Mouse (Mus musculus) yolk sac, embryonic 10.5 days (tissue): ENCODE data around the gene Glis3.

ENCODE experiments used
- DNase-seq: peaks from one replicate; pipeline ENCODE4 v3.0.0-alpha.2; 2017; ENCODE audit warnings: low spot score

The Glis3 gene

DNA sequence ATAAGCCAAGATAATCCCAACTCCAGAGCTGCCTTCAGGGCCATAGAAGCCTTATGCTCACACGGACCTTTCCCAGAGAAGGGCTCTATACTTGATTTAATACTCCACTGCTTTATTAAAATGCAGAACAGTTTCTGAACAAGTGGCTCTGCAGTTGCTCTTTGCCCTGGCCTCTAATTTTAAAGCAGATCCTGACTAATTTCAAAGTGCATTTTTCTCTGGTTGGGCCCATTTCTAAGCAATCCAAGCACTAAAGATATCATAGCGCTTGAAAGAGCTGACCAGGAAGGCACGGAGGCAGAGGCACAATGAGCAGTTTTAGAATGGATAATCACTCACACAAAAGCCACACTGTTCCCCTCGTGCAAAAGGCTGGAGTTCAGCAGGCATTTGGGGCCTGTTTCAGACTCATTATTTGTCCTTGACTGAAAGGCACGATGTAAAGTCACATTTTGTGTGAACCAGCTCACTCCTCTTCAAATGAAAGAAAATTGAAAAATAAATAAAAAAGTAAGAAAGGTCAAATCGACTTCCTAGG lies 202.5 kb downstream of the Glis3 start:
- no peak for DNase-seq

DNA sequence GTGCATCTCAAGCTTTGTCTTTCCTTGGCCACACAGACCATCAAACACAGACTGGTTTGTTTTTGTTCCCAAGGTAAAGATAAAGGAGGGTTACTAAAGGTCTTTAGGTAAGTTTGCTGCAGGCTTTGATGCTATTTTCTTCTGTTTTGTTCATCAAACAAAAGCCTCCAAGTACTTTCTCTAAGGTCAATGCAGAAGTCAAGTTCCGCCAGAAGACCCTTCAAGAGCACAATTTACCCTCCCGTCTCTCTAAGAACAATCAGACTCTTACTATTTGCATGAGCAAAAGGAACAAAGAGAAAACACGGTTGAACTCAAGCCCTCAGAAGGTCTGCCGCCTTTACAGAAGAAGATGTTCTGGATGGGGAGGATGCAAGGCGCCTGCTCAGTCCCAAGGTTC lies 206.3 kb downstream of the Glis3 start:
- DNase-seq, result no peak

DNA sequence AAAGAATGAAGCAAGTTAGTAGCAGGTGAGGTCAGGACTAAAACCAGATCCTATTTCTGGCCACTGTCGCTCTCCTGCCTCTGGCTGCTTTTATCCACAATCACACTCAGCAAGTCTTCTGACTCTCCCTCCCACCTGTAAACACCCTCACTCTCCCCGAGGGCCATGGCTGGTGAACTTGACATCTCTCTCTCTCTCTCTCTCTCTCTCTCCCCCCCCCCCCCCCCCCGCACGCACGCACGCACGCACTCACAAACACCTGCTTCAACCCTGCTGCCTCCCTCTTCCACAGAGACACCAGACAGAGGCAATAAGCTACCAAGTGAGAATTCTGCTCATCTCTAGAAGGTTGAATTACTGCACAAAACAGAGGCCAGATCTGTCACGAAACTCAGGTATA lies 208.7 kb downstream of the Glis3 start:
- no peak for DNase-seq

DNA sequence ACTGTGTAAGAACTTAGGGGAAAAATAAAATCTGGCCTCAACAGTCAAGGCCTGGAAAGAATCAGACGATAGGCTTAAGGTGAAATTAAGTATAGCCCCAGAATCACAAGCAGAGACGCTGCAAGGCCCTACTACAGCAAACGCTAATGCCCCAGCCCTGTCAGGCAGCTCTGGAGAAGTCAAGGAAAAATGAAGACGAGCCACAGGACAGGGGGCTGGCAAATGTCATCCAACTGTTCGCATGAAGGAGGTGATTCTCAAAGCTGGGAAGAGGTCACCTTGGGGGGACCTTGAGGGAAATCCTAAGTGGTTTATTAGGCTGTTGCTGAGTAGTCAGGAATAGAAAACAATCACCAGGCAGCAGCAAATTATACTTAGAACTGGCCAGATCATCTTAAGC lies 214.1 kb downstream of the Glis3 start:
- no peak for DNase-seq

DNA sequence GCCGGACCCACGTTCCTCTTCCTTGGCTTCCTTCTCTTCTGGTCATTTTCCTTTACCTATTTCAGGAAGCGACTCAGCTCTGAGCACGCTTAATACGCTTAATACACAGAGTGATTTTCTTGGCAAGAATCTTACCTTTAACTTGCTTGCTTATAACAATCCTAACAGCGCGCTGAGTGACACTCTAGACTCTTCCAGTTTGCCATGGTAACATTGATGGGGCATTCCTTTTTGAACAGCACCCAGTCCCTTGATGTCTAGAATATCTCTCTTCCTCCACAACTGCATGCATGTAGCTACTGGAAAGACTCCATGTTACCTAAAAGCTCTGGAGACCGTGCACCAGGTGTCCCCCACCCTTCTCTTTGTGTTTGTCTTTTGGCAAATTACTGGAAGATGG lies 225.5 kb downstream of the Glis3 start:
- DNase-seq, result no peak

DNA sequence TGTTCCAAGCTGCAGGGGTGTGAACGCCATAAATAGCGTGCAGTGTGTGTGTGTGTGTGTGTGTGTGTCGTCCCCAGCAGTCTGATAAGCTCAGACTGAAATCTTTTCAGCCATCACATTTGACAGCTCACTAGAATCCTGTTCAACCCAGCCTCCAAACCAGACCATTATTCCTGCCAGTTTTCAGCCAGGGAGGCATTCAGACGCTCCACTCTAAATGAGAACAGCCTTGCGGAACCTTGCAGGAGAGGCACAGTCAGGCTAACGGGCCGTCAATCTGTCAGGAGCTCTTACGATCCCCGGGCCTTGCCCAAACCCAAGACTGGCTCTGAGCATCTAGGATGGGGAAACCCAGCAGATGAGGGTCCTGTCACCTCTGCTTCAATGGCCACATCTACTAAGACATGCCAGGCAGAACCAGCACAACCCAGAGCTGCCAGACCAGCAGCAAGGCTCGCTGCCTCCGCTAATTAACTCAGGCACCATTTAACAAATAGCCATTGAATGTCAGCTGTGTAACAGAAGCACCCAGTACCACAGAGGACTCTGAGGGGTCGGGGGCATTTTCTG lies 226.8 kb downstream of the Glis3 start:
- DNase-seq, result no peak

DNA sequence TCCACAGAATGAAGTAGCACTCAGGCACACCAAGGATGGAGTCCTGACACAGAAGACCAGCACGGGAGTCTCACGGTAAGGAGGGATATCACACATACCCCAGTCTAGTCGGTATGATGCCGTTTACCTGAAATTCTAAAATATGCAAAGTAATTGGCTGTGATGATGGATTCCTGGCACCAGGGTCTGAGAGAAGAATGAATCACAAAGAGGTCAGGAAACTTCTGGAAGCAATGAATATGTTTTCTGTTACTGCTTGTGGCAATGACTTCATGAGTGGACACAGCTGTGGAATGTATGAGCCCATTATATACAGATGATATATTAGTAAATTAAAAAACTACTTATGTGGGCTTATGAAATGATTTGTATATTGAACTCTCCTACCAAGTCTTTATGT lies 231.1 kb downstream of the Glis3 start:
- no peak for DNase-seq

DNA sequence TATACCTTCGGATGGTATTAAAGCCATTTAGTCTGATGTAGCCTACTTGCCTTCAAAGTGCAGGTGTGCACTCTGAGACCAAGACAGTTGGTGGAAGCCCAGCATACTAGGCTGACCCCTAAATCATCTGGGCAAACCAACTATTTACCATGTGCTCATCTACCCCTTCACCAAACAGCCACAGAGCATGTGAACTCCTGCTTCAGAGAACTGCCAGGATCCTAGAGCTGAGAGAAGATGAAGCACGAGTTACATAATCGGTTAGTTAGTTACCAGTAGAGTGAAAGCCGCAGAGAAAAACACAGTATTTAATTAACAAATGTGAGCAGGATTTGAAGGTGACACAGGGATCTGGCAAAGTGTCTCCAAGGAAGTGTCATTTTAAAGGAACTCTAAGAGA lies 237.7 kb downstream of the Glis3 start:
- DNase-seq, result no peak

DNA sequence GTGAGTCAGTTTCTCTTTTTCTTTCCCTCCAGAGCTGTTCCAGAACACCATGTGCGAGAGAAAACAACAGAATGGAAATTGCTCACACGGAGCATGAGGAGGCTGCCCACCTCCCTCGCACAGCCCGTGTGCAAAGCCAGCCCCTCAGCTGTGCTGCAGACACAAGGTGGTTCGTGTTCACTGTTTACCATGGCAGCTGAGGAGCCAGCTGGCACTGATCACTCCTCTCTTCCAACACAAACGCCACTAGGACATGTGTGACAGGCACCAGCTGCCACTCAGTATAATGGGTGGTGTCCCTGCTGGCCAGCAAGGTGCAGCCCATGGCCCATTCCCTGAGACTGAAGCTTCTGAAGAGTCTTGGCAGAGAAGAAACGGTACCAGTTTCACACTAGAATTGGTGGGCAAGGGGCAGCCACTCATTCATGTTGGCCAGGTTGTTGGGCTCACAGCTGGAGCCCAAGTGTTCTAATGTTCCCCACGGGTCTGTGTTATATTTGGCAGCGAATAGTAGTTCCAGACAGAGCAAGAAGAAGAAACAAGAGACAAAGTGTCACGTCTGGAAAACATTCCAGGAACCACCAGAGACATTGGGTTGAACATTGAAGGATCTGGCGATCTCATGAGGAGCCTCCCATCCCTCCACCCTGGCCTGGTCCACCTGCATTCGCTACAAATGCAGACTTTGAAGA lies 243.3 kb downstream of the Glis3 start:
- DNase-seq, result no peak

DNA sequence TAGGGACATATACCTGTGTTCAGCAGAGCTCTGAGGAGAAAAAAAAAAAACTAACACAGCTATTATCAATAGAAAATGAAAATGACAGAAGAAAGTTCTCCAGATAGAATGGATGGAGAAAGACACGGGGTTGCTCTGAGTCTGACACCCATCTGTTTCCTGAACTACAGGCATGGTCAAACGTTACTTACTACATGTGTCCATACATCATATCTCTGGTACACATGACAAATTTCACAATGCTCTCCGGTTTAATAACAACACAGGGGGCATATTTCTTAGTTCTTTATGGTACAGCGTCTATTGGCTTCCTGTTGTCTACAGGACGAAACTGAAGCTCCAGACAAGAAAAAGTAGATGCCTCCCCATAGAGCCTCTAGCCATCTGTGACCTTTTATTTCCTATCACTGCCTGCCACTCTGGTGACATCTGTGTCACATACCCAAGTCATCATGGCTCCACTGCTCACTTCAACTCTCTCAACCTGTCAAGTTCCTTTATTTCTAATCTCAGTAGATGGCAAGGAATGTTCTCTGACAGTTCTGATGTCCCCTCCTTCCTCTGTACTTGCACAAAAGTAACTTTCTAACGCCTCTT lies 251.6 kb downstream of the Glis3 start:
- no peak for DNase-seq

DNA sequence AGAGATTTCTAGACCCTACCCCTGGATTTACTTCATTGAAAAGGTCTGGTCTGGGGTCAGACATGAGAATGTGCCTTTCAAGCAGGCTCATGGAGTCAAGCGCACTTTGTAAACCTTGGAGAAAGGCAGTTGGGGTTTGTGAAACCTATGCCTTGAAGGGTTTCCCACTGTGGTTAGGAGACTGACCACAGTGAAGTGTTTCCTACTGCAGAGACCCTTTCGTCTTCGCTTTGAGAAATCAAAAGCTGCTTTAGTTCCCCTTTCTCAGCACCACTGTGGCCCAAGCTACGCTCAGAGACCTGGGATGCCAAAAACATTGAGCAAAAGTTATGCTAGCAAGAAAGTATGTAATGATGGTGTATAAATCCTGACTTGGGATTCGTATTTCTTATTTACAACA lies 255.7 kb downstream of the Glis3 start:
- DNase-seq, result no peak

DNA sequence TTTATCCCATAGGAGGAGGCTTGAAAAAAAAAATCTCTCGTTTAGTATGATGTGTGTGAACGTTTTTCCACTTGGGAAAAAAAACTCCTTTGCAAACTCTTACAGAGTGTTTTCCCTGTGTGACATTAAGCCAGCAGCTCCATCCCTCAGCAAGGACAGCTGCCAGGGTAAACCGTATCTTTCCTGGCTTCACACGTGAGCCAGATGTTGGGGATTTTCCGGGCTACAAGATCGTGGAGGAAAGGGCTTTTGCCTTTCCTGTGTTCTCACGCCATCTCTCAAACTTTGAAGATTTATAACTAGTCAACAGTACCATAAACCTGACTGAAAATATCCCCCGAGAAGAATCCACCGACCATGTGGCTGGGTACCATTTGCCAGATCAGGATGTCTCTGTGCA lies 256.9 kb downstream of the Glis3 start:
- no peak for DNase-seq

DNA sequence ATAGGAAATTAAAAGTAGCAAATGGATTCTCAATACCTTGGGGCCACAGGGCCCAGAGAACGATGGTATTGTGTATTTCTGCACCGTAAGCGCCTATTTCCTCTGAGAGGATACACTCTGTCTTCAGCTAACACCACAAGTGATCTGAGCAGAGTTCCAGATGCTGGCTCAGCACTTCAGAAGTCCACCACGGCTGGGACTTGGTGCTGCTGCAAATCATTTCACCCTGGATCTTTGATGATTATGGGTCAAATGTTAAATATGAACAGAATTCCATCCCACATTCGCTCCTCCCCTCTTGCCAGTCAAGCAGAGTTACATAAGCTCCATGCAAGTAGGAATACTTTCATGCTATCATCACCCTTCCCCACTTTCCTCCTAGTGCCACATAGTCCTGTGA lies 263.8 kb downstream of the Glis3 start:
- no peak for DNase-seq

DNA sequence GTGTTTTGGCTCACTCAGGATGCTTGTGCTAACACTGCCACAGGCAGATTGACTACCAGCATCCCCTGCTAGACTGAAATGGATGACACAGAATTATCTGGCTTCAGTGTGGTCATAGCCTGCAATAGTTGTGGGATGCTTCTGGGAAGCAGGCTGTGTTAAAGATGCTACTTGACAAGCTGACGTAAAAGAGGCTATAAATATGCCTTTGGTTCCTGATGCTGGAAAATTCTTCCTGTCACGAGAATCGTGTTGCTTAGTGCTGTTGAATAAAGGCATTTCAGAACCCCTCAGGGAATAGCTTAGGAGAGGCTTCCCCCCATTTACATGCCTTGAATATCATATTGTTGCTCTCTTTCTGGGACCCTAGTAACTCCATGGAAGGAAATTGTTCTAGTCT lies 271.1 kb downstream of the Glis3 start:
- DNase-seq, result no peak

DNA sequence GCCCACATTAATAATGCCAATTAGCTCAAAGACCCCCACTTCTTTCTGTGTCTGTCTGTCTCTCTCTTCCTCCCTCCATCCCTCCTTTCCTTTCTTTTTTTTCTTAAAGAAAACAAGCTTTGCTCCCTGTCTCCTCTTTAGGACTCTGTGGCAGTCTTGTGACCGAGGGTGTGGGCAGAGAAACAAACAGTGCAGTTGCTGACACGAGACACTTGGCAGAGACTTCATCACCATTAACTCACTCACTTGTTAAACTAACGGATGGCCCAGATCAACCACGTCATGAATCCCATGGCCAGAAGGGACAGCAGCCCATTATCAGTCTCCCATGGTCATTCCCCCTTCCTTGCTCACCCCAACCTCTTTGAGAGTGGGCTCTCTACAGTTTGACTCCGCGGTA lies 276.9 kb downstream of the Glis3 start:
- no peak for DNase-seq

DNA sequence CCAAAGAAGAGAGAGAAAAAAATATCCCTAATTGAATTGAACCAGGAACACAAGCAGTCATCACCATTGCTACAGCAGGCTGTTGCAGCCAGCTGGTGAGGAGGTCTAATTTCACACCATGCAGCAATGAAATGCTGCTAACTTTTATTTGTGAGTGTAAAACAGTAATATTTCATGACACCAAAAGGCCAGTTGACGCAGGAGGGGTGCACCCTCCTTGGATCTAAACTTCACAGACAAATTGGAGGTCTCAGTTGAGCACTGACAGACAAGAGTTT lies 284.4 kb downstream of the Glis3 start:
- DNase-seq, result no peak

DNA sequence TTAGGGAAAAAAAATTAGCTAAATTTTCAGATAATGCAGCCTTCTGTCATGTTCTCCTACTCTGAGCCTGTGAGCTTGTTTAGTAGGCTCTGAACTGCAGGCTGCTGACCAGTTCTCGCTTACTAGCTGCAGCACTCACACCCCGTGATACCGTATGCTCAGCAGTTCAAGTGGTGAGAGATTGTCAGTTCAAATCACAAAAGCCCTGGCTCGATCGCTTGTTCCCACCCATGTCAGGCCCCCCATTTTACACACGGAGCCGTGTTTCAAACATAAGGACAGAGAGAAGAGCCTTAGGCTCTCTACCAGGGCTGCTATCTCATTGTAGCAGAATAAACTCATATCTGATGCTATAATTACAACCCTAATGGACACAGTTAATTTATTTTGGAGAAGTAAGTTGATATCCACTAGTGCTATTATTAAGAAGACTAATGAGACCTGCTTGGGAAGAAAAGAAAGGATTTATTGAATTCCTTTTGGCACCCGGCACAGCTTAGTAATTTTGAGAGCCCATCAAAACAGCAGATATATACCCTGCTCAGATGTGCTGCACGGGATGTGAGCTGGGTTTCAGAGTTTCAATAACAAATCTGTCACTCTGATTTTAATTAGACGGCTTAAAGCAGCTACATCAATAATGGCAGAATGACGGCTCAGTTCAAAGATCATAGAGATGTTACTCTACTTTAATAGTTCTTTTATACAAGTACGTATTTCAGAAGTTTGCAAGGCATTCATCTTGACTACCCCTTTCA lies 284.9 kb downstream of the Glis3 start:
- no peak for DNase-seq

DNA sequence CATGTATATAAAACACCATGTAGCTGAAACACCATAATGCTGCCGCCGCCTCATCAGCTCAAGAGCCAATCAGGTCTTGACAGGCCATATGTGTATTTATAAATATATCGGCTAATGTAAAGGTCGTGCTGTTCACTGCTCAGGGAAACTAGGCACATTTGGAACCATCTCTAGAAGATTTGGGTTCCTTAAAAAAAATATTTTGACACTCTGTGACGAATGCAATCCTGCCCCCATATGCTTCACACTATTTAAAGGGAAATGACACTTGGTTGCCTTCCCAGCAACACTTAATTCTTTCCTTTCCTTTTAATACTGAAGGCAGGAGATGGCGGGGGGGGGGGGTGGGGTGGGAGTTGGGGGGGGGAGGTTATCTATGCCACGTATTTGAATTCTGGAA lies 286.1 kb downstream of the Glis3 start:
- no peak for DNase-seq

DNA sequence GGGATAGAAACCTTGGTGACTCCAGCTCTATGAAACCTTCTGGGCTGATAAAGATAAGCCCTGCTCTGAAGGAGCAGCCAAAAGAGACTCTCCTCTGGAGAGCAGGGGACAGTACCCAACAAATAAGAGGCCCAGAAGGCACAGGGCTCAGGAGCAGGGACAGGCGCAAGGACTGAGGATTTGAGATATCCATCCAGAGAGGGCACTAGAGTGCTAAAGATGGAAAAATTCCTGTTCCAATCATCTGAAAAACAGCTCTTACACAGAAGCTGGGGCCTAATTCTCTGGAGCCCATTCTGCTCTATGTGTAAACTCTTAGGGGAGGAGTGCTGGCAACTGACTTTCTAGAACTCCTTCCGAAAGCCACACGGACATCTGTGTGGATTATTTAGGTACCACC lies 287.0 kb downstream of the Glis3 start:
- DNase-seq, result no peak

DNA sequence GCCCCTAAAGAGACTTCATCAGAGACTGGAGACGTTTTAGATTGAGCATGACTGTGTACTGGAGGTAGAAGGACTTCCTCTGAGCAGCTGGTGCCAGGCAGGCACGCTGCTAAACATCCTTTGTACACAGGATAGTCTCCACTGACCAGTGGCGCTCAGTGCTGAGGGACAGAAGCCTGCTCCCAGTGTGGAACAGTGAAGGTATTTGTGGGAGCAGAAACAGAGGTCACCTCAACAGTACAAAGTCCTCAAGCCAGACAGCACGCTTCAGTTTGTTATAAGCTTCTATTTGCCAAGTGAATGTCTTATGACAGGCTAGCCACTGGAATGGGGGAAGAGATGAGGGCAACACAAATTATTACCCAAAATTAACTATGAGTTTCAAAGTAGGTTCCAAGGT lies 289.0 kb downstream of the Glis3 start:
- DNase-seq, result no peak

DNA sequence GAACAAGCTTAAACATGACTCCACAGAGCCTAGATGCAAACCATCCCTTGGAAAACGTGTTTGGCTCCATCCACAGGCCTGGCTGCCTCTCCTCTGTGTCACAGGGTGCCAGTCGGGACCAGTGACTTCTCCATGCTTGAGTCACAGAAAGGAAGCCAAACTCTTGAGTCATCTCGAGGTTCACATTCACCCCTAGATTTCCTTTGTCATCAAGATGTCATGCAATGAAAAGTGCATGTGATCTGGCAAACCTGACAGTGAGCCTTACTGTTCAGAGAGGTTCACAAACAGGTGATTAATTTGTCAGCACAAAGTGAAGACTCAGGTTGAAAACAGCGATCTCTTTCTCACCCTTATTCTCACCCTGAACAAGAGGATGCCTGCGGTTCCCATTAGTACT lies 290.7 kb downstream of the Glis3 start:
- DNase-seq, result no peak

DNA sequence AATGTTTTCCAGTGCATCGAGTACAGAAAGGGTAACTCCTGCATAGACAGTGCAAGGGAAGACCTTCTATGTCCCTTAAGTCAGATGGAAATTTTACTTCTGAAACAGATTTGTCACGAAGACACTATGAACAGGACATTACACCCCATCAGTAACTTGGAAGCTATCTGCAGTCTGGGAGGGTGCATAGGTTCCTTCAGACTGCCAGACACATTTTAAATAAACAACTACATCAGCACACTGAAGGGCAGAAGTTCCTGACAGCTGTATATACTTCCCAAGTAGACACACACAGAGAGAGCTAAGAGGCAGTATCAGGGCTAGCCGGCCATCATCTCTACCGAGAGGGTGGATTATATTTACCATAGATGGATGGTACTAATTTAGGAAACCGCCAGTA lies 296.5 kb downstream of the Glis3 start:
- no peak for DNase-seq

DNA sequence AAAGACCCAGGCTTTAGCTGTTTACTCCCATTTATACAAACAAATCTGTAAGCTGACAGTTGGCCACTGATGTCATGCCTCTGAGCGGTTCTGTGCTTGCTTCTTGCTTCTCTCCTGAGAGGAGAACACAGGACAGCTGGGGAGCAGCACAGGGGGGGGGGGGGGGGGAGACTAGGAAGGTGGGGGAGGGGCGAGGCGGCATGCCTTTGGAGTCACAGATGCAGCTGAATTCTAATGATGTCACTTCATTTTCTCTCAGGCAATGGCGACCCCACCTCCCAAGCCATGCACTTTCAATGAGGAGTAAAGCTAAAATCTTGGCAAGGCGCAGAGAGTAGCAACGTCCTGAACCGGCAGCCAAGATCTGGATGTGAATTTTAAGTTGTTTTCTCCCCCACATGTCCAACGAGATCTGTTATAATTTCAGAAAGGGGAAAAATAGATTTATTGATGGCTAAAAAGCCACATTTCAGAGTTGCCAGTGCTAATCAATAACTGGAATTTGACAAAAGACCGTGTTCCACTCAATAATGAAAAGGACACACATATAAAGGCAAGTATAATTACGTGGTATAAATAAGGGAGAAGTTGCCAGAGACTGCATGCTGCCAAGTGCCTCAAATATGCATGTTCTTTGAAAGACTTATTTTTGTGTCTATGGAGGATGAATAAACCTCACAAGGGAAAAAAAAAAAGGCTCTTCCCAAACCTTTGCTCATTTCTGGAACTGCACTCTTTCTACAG lies 297.5 kb downstream of the Glis3 start:
- no peak for DNase-seq
